Mouse (Mus musculus) C2C12 (cell line): ENCODE data around the gene Rpl19. TPM values are rescaled to one million over a fixed set of nuclear protein-coding genes. Genes with fewer than 3 reads are reported as not detected.

ENCODE experiments used
- H3K27me3 ChIP-seq: one replicate; pipeline ENCODE4 v1.6.1; 2011; ENCODE audit not compliant: control insufficient read depth, insufficient read depth, insufficient read length
- H3K36me3 ChIP-seq: one replicate; pipeline ENCODE4 v1.6.1; 2011; ENCODE audit not compliant: control insufficient read depth, insufficient read depth
- H3K4me3 ChIP-seq: one replicate; pipeline ENCODE4 v1.5.1; 2011; ENCODE audit warnings: mild to moderate bottlenecking, control low read depth; ENCODE audit not compliant: poor library complexity, insufficient read depth, severe bottlenecking
- H3K79me2 ChIP-seq: one replicate; pipeline ENCODE4 v1.6.1; 2011; ENCODE audit not compliant: control insufficient read depth, insufficient read depth
- H3K79me3 ChIP-seq: one replicate; pipeline ENCODE4 v1.6.1; 2011; ENCODE audit warnings: low read depth, control low read depth
- H3ac ChIP-seq: one replicate; pipeline ENCODE3; 2011; ENCODE audit warnings: low read depth; ENCODE audit not compliant: control insufficient read depth, insufficient read length
- CEBPB ChIP-seq: IDR thresholded peaks from one replicate; pipeline ENCODE4 v1.6.1; 2011; ENCODE audit warnings: low read depth, mild to moderate bottlenecking, control low read depth, moderate library complexity
- CTCF ChIP-seq: IDR thresholded peaks from one replicate; pipeline ENCODE4 v1.5.1; 2011; ENCODE audit not compliant: control insufficient read depth, insufficient read depth, insufficient read length
- FOSL1 ChIP-seq: IDR thresholded peaks from one replicate; pipeline ENCODE4 v1.8.0; 2011; ENCODE audit warnings: mild to moderate bottlenecking, low read length; ENCODE audit not compliant: poor library complexity, insufficient read depth, severe bottlenecking
- MAX ChIP-seq: IDR thresholded peaks from one replicate; pipeline ENCODE4 v1.6.1; 2011; ENCODE audit warnings: mild to moderate bottlenecking, control low read depth
- MYOD1 ChIP-seq: IDR thresholded peaks from one replicate; pipeline ENCODE4 v1.6.1; 2011; ENCODE audit warnings: low read depth; ENCODE audit not compliant: control insufficient read depth, insufficient read length
- MYOG ChIP-seq: IDR thresholded peaks from one replicate; pipeline ENCODE4 v1.6.1; 2011; ENCODE audit not compliant: control insufficient read depth, insufficient read length; ENCODE audit errors: extremely low read depth
- USF1 ChIP-seq: IDR thresholded peaks from one replicate; pipeline ENCODE4 v1.6.1; 2011; ENCODE audit warnings: low read depth, mild to moderate bottlenecking, control low read depth, moderate library complexity
- polyA plus RNA-seq: library from polyadenylated mRNA; unstranded; fragments of >200 nt; fragmentation: generic; extraction: Trizol; gene quantifications from one replicate; pipeline ENCODE4 v1.2.1, GENCODE M21; 2012; ENCODE audit warnings: missing spikeins

The Rpl19 gene
- polyA plus RNA-seq, 1 experiment, result 3,682 TPM

- Histone ChIP-seq H3K27me3 (no peaks in the 10 kb centered on the region), H3K79me3 (peaks cover 48% of the 10 kb centered on the region), H3ac (no peak overlapping the region), H3K36me3 (peaks cover 67% of the 10 kb centered on the region), H3K79me2 (peaks cover 74% of the 10 kb centered on the region), H3K4me3 (no peak overlapping the region)
- TF ChIP-seq CEBPB, result no peak
- TF ChIP-seq MAX, result no peak
- no peak for TF ChIP-seq USF1
- TF ChIP-seq MYOD1, result no peak
- TF ChIP-seq FOSL1, result no peak
- no peak for TF ChIP-seq MYOG
- TF ChIP-seq CTCF, result no peak
Observed at GRCm38 (mm10) chr11:98044074-98044473, 17.6 kb downstream of the Rpl19 start.

- TF ChIP-seq FOSL1, result no peak
- TF ChIP-seq CEBPB, result no peak
- no peak for TF ChIP-seq CTCF
- no peak for TF ChIP-seq MAX
- TF ChIP-seq USF1, result no peak
- TF ChIP-seq MYOD1, result no peak
- TF ChIP-seq MYOG, result no peak
- Histone ChIP-seq H3K4me3 (no peak overlapping the region), H3K36me3 (peaks cover 63% of the 10 kb centered on the region), H3K79me3 (peaks cover 60% of the 10 kb centered on the region), H3K79me2 (peaks cover 89% of the 10 kb centered on the region), H3ac (no peak overlapping the region), H3K27me3 (no peaks in the 10 kb centered on the region)
Observed at GRCm38 (mm10) chr11:98045596-98045995, 19.1 kb downstream of the Rpl19 start.

GRCm38 (mm10) chr11:98046466-98046865, 20.0 kb downstream of the Rpl19 start:
- no peaks in the 10 kb centered on the region for H3K27me3 ChIP-seq
- no peak overlapping the region for H3K4me3 ChIP-seq
- peaks cover 67% of the 10 kb centered on the region for H3K79me3 ChIP-seq
- TF ChIP-seq CEBPB, result no peak
- no peak overlapping the region for H3ac ChIP-seq
- peaks cover 55% of the 10 kb centered on the region for H3K36me3 ChIP-seq
- H3K79me2 ChIP-seq, result peaks cover 98% of the 10 kb centered on the region

- Histone ChIP-seq H3K4me3 (no peak overlapping the region), H3K79me2 (peaks cover 100% of the 10 kb centered on the region), H3K79me3 (peaks cover 75% of the 10 kb centered on the region), H3ac (no peak overlapping the region), H3K27me3 (no peaks in the 10 kb centered on the region), H3K36me3 (peaks cover 42% of the 10 kb centered on the region)
- TF ChIP-seq MAX, result no peak
- TF ChIP-seq MYOD1, result no peak
- TF ChIP-seq FOSL1, result no peak
Observed at GRCm38 (mm10) chr11:98047745-98048144, 21.2 kb downstream of the Rpl19 start.

GRCm38 (mm10) chr11:98049672-98050519, 23.4 kb downstream of the Rpl19 start:
- TF ChIP-seq CEBPB (peak; percentile 71), FOSL1 (peak; percentile 13), MYOD1 (peak; percentile 81), USF1 (no peak), MAX (peak; percentile 46)
- peaks cover 68% of the 10 kb centered on the region for H3K79me3 ChIP-seq
- peaks cover 35% of the 10 kb centered on the region for H3K36me3 ChIP-seq
- H3ac ChIP-seq, result no peak overlapping the region
- peaks cover 82% of the 10 kb centered on the region for H3K79me2 ChIP-seq
- no peak overlapping the region for H3K4me3 ChIP-seq
- no peaks in the 10 kb centered on the region for H3K27me3 ChIP-seq

- H3K36me3 ChIP-seq, result peaks cover 30% of the 10 kb centered on the region
- H3K27me3 ChIP-seq, result no peaks in the 10 kb centered on the region
- TF ChIP-seq MYOD1 (no peak), FOSL1 (no peak), MYOG (no peak), USF1 (no peak), MAX (no peak), CTCF (no peak)
- peaks cover 63% of the 10 kb centered on the region for H3K79me3 ChIP-seq
- peak overlapping the region; percentile 4 for H3ac ChIP-seq
- H3K79me2 ChIP-seq, result peaks cover 77% of the 10 kb centered on the region
- no peak overlapping the region for H3K4me3 ChIP-seq
Observed at GRCm38 (mm10) chr11:98050520-98050815, 24.0 kb downstream of the Rpl19 start.
